Mouse (Mus musculus): Measurements from ENCODE around the gene Tef.
A peak's percentile ranks its signal among the peaks of the same experiment; 100 is the strongest.

Tef gene

GRCm38 (mm10) chr15:81829208-81829580 is 27.0 kb downstream of the Tef start:
- no peak for DNase-seq

DNA sequence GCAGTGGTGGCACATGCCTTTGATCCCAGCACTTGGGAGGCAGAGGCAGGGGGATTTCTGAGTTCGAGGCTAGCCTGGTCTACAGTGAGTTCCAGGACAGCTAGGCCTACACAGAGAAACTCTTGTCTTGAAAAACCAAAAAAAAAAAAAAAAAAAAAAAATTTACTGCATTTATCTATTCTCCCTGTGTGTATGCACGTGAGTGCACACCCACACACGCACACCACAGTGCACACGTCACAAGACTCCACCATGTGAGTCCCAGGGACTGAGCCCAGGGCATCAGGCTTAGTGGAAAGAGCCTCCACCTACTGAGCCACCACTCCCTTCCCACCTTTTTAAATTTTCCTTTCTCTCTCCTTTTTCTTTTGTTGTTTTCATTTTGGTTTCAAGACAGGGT is 28.3 kb downstream of the Tef start:
- DNase-seq = no peak

GRCm38 (mm10) chr15:81831136-81831825 is 29.1 kb downstream of the Tef start:
- DNase-seq = peak; percentile 92

DNA sequence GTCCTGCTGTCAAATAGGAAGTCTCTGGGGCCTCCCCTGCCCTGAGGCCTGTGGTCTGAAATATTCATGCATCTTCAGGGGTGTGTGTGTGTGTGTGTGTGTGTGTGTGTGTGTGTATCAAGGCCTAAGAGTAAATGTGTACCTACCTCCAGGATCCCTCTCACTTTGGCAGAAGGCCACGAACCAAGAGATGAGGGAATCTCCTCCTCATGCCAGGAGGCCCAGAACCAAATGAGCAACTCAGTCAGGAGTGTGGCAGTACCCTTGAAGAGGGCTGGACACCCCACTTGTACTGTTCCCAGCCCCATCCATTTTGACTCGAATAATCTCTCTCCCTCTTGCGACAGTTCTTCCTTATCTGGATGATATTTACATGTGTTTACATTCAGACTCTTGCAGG is 30.0 kb downstream of the Tef start:
- DNase-seq = no peak

DNA sequence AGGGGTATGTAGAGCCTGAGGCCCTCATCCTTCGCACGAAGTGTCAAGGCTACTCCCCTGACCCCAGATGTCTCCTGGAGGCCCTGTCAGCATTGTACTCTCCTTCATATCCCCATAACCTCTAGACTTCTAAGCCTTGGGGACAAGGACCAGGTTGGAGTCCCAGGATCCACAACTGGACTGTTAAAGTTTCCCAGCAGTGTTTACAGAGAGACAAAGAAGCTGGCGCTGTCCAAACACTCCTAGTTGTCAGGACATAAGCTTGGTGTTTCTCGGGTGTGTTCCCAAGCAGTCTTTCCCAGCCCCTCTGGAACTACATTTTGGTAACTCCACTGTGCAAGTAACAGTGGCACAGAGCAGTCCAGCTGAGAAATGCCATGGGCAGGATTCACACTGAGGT is 31.3 kb downstream of the Tef start:
- no peak for DNase-seq

- DNase-seq = no peak
These were observed 32.1 kb downstream of the Tef start for GRCm38 (mm10) chr15:81834171-81834841.

DNA sequence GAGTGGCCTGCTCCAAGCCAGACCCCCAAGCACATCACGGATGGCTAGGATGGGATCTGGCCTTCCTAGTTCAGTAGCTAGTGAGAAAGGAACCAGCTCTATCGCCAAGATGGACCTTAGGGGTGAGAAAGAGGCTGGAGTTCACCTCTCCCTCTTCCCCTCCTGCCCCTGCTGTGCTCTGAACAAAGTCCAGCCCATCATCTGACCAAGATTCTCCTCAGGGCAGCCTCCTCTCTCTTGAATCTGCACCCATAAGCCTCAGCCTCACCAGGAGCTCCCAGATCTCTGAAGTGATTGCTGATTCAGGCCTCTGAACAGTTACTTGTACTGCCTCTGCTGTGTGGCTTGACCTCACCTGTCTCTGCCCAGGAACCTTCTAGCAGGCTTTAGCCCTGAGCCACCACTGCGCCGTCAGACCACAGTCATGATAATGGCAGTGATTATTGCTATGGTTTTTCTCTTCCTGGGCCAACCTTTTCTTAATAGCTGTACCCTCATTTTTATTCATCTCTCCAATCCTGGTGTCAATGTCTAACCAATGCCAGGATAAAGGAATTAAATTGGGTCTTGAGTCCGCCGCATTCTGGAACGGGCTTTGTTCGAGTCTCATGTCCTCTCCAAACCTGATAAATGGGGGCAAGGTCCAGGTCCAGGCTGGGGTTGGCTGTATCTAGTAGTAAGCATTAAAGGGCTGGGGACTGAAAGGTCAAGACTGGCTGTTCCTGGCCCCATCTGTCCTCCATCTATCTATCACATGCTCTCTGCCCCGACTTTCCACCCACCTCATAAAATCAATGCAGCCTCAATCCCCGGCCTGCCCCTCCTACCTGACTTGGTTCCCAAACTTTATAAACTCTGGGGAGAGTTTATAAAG is 33.0 kb downstream of the Tef start:
- no peak for DNase-seq

GRCm38 (mm10) chr15:81836124-81836821 is 34.1 kb downstream of the Tef start:
- DNase-seq = peak; percentile 68

DNA sequence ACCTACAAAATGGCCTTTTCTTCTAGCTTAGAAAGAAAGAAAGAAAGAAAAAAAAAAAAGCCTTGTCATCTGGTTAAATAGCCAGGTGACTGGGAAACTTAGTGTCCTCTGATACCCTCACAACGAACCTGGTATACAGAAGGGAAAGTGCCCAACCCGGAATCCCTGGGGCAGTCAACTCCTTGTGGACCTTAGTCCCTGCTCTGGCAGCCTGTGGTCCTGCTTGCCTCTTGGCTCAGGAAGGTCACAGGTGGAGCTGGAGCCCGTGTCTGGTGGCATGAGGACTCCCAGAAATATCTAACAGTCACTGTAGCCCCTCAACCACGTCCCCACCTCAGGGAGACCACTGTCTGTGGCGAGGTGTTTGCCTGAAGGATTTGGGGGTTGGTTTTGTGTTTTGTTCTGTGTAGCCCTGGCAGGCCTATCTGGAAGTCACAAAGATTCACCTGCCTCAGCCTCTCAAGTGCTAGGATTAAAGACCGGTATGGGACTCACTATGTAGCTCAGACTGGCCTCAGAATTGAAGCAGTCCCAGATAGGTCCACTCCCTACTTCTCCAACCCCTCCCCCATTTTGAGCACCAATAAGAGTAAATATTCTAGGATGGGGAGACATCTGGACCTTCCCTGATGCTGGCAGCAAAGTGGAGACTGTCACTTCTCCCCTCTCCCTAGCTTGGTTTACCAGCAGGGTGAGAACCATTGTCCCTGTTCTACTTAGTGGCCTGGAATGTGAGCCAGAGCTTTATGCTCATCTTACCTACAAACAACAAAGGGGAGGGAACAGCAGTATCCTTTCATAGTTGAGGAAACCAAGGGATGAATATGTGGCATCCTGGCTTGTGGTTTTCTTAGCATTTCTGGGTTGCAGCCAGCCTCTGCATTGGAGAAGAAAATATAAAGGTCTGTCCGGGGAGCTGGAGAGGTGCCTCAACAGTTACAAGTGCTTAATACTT is 35.0 kb downstream of the Tef start:
- no peak for DNase-seq

- DNase-seq = no peak
These were observed 36.5 kb downstream of the Tef start for GRCm38 (mm10) chr15:81838554-81839235.

- DNase-seq = peak; percentile 31
These were observed 37.4 kb downstream of the Tef start for GRCm38 (mm10) chr15:81839634-81840033.

GRCm38 (mm10) chr15:81840306-81840705 is 38.1 kb downstream of the Tef start:
- no peak for DNase-seq

GRCm38 (mm10) chr15:81842275-81842674 is 40.1 kb downstream of the Tef start:
- no peak for DNase-seq

GRCm38 (mm10) chr15:81845033-81845625 is 42.9 kb downstream of the Tef start:
- DNase-seq = no peak

- no peak for DNase-seq
These were observed 43.5 kb downstream of the Tef start for GRCm38 (mm10) chr15:81845724-81846123.

DNA sequence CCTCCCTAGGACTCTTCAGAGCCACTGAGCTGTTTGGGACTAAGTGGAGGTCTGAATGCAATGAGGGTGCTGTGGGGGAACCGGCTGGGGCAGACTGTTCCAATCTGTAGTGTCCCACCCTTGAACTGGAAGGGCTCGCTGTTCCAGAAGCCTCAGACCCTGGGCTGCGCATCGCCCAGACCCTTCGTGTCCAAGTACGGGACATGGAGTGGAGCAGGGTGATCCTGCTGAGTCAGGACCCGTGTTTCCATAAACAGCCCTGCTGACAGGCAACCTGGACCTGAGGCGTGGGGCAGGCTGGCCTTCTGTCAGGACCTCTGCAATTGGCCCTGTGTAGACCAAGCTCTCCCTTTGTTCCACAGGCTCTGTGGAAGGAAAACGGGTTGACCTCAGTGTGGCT is 44.5 kb downstream of the Tef start:
- no peak for DNase-seq

DNA sequence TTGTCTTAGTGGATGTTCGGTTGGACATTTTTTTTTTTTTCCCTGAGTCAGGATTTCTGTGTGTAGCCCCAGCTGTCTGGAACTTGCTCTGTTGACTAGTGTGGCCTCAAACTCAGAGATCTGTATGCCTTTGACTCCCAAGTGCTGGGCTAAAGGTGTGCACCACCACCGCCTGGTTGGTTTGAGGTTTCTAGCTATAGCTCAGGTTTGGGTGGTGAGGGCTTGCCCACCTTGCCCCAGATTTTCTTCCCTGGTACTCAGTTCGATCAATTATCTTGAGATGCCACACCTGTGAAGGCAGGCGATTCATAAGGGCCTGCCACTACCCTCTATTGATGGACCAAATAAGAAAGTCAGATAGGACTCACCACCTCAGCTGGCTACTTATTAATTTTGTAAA is 44.9 kb downstream of the Tef start:
- no peak for DNase-seq

DNA sequence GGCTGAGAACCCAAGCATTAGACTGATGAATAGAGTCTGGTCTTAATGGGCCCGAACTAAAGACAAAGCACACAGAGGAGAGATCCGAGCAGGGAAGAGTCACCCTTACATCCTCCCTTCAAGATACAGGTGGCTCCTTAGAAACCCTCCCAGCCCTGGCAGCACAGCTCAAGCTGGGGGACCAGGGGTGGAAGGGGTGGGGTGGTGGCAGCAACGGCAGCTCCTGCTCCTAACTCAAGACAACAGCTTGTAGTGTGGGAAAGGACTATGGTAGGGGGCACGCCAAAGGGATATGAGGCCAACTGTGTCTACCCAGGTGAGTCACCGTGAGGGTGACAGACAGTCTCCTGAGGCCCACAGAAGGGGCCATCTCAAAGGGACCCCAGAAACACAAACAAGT is 45.6 kb downstream of the Tef start:
- no peak for DNase-seq

DNA sequence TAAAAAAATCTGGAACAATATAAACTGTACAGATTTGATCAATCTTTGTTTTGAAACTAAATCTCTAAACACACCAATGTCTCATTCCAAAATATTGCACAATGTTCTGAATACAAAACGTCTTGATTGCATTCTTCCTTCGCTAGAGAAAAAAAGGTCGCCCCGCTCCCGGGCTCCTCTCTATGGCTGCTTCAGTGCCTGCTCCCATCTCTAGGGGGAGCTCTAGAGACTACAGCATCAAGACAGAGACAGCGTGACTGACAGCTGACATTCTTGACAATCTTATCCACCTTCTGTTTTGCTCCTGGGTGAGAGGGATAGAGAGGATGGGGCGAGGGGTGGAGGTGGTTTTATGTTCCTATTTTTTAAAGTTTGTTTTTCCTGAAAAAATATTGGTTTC is 46.1 kb downstream of the Tef start:
- DNase-seq = peak; percentile 76

- no peak for DNase-seq
These were observed 46.9 kb downstream of the Tef start for GRCm38 (mm10) chr15:81849104-81849503.

- DNase-seq = no peak
These were observed 48.5 kb downstream of the Tef start for GRCm38 (mm10) chr15:81850718-81851117.
